Mouse (Mus musculus): ENCODE data around the gene Mroh3.

DNA sequence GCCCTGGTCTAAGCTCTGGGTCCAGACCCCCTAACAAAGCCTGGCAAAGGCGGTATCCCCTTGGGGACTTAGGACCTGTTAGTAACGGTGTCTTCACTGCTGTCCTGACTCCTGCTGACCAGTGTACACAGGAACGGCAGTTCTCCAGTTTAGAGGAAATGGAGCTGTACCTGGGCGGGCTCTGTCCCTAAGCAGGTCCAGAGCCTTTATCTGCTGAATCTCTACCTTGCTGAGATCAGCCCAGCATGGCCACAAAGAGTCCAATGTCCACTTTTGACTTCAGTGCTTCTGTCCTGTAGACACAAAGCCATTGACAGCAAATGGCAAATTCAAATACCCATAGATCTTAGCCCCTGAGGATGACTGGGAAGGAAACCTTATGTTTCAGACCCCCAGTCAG is 55.7 kb downstream of the Mroh3 start:
- TF ChIP-seq ZNF384 (IDR thresholded peaks at IDR 0.05; ENCODE audit: low read depth, low read length): no peak
- TF ChIP-seq CHD2 (IDR thresholded peaks at IDR 0.05; ENCODE audit: low read depth, low read length): no peak
